Mouse (Mus musculus): ENCODE measurements around the gene Ttc39d. TPM values are rescaled to one million over a fixed set of nuclear protein-coding genes. Genes with fewer than 3 reads are reported as not detected.

The Ttc39d gene
- polyA plus RNA-seq (2012; ENCODE audit: insufficient read depth, insufficient read length, low replicate concordance, missing spikeins), result not detected in 2 replicates

DNA sequence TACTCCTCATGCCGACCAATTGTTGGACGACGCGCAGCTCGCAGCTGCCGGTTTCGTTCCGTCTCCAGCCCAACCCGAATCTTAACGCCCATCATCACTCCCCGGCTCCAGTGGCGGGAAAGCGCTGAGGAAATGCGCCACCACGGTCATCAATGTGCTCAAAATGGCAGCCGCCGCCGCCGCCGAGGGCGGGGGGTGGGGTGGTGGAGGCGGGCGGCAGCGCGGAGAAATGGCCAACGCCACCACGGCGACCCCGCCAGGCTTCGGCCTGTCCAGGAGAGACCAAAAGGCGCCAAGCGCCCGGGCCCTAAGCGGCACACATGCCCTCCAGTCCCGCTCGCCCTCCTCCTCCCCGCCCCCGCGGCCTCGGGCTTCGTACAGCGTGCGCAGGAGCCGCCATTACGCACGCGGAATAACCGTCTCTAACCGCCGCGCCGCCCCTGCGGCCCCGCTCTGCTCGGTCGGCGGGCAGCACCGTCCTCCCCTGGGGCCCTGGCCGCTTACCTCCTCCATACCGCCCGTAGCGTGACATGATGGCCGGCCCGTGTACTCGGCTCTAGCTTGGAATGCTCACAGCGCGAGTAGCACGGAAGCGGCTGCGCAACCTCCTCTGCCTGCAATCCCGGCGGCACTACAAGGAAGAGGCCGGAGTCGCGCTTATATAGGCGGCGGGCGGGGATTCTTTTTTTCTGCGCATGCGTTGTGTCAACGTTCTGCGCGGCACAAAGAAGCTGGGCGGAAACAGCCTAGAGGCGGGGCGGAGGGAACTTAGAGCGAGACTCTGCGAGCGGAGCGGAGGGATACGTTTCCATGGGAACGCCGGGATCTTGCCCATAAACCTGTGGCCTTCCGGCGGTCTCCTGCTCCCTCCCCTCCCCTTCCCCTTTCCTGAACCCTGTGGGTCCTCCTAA is at the start of gene Ttc39d, which contains the start of gene Srsf7:
TSS of gene Ttc39d (plus strand) at position 790 of the 911 bp plus-strand sequence.
TSS of gene Srsf7 (minus strand) at position 637 of the 911 bp plus-strand sequence.
- TF ChIP-seq CTCF (IDR thresholded peaks at IDR 0.05; ENCODE audit: insufficient read depth, low read depth, low read length) (no peak), POLR2A (IDR thresholded peaks at IDR 0.05; ENCODE audit: insufficient read depth, low read depth, low read length) (peak; percentile 100)
- peak within 1 kb of the TSS; percentile 93 for H3K27ac ChIP-seq (ENCODE audit: insufficient read depth, low read depth, low read length)
- peak within 1 kb of the TSS; percentile 74 for H3K4me3 ChIP-seq (ENCODE audit: insufficient read depth, low read depth, low read length)
- WGBS, result under 1% methylated on average over 95 of the region's 95 CpGs
- no peaks in the 10 kb centered on the region for H3K4me1 ChIP-seq (ENCODE audit: control insufficient read depth, insufficient read depth, low read length)

- TF ChIP-seq CTCF (IDR thresholded peaks at IDR 0.05; ENCODE audit: insufficient read depth, low read depth, low read length) (no peak), POLR2A (IDR thresholded peaks at IDR 0.05; ENCODE audit: insufficient read depth, low read depth, low read length) (no peak)
- no peaks in the 10 kb centered on the region for H3K4me1 ChIP-seq (ENCODE audit: control insufficient read depth, insufficient read depth, low read length)
- H3K27ac ChIP-seq (ENCODE audit: insufficient read depth, low read depth, low read length), result no peak overlapping the region
- no peak overlapping the region for H3K4me3 ChIP-seq (ENCODE audit: insufficient read depth, low read depth, low read length)
- 98% methylated on average over 6 of the region's 6 CpGs for WGBS
These were observed 49.8 kb upstream of the Ttc39d start for GRCm38 (mm10) chr17:80157489-80157888.

GRCm38 (mm10) chr17:80160454-80160853 is 46.8 kb upstream of the Ttc39d start:
- WGBS, result 36% methylated on average over 5 of the region's 5 CpGs
- TF ChIP-seq POLR2A (IDR thresholded peaks at IDR 0.05; ENCODE audit: insufficient read depth, low read depth, low read length) (no peak), CTCF (IDR thresholded peaks at IDR 0.05; ENCODE audit: insufficient read depth, low read depth, low read length) (no peak)
- H3K27ac ChIP-seq (ENCODE audit: insufficient read depth, low read depth, low read length), result no peak overlapping the region
- peaks cover under 1% of the 10 kb centered on the region; the same call in 1 of the 2 replicates for H3K4me1 ChIP-seq (ENCODE audit: control insufficient read depth, insufficient read depth, low read length)
- H3K4me3 ChIP-seq (ENCODE audit: insufficient read depth, low read depth, low read length), result no peak overlapping the region

GRCm38 (mm10) chr17:80163991-80164390 is 43.3 kb upstream of the Ttc39d start:
- H3K27ac ChIP-seq (ENCODE audit: insufficient read depth, low read depth, low read length), result no peak overlapping the region
- TF ChIP-seq CTCF (IDR thresholded peaks at IDR 0.05; ENCODE audit: insufficient read depth, low read depth, low read length) (no peak), POLR2A (IDR thresholded peaks at IDR 0.05; ENCODE audit: insufficient read depth, low read depth, low read length) (no peak)
- H3K4me1 ChIP-seq (ENCODE audit: control insufficient read depth, insufficient read depth, low read length), result peaks cover 23% of the 10 kb centered on the region
- H3K4me3 ChIP-seq (ENCODE audit: insufficient read depth, low read depth, low read length), result no peak overlapping the region
- 81% methylated on average over 8 of the region's 8 CpGs for WGBS

GRCm38 (mm10) chr17:80165741-80166140 is 41.5 kb upstream of the Ttc39d start:
- peak overlapping the region; percentile 22 for H3K27ac ChIP-seq (ENCODE audit: insufficient read depth, low read depth, low read length)
- no peak overlapping the region for H3K4me3 ChIP-seq (ENCODE audit: insufficient read depth, low read depth, low read length)
- WGBS, result 21% methylated on average over 6 of the region's 6 CpGs
- no peak for TF ChIP-seq CTCF (IDR thresholded peaks at IDR 0.05; ENCODE audit: insufficient read depth, low read depth, low read length)
- TF ChIP-seq POLR2A (IDR thresholded peaks at IDR 0.05; ENCODE audit: insufficient read depth, low read depth, low read length), result no peak
- H3K4me1 ChIP-seq (ENCODE audit: control insufficient read depth, insufficient read depth, low read length), result peaks cover 25% of the 10 kb centered on the region

GRCm38 (mm10) chr17:80166346-80166745 is 40.9 kb upstream of the Ttc39d start:
- no peak overlapping the region for H3K27ac ChIP-seq (ENCODE audit: insufficient read depth, low read depth, low read length)
- TF ChIP-seq POLR2A (IDR thresholded peaks at IDR 0.05; ENCODE audit: insufficient read depth, low read depth, low read length), result no peak
- TF ChIP-seq CTCF (IDR thresholded peaks at IDR 0.05; ENCODE audit: insufficient read depth, low read depth, low read length), result no peak
- H3K4me3 ChIP-seq (ENCODE audit: insufficient read depth, low read depth, low read length), result no peak overlapping the region
- H3K4me1 ChIP-seq (ENCODE audit: control insufficient read depth, insufficient read depth, low read length), result peaks cover 25% of the 10 kb centered on the region
- 65% methylated on average over 6 of the region's 6 CpGs for WGBS

- 86% methylated on average over 4 of the region's 4 CpGs for WGBS
- Histone ChIP-seq H3K27ac (ENCODE audit: insufficient read depth, low read depth, low read length) (no peak overlapping the region), H3K4me1 (ENCODE audit: control insufficient read depth, insufficient read depth, low read length) (peaks cover 25% of the 10 kb centered on the region), H3K4me3 (ENCODE audit: insufficient read depth, low read depth, low read length) (no peak overlapping the region)
- TF ChIP-seq POLR2A (IDR thresholded peaks at IDR 0.05; ENCODE audit: insufficient read depth, low read depth, low read length), result no peak
- TF ChIP-seq CTCF (IDR thresholded peaks at IDR 0.05; ENCODE audit: insufficient read depth, low read depth, low read length), result no peak
These were observed 39.8 kb upstream of the Ttc39d start for GRCm38 (mm10) chr17:80167436-80167835.

GRCm38 (mm10) chr17:80167851-80168251 is 39.4 kb upstream of the Ttc39d start:
- TF ChIP-seq POLR2A (IDR thresholded peaks at IDR 0.05; ENCODE audit: insufficient read depth, low read depth, low read length), result no peak
- TF ChIP-seq CTCF (IDR thresholded peaks at IDR 0.05; ENCODE audit: insufficient read depth, low read depth, low read length), result no peak
- 36% methylated on average over 7 of the region's 7 CpGs for WGBS
- Histone ChIP-seq H3K4me1 (ENCODE audit: control insufficient read depth, insufficient read depth, low read length) (peaks cover 25% of the 10 kb centered on the region), H3K27ac (ENCODE audit: insufficient read depth, low read depth, low read length) (peak overlapping the region; percentile 83; the same call in 1 of the 2 replicates), H3K4me3 (ENCODE audit: insufficient read depth, low read depth, low read length) (no peak overlapping the region)
